ENCODE assay signal across 7 mouse cellular contexts in genomic region chr11:101252941-101253340, GRCm38 (mm10). TPM values are rescaled to one million over a fixed set of nuclear protein-coding genes. Genes with fewer than 3 reads are reported as not detected.
DNase-seq lines count a peak whose midpoint lies in the region; ATAC-seq and TF ChIP-seq lines count a peak whose summit lies in the region.

No protein-coding gene starts in this region.

- peak overlapping the region; percentile 64 for H3K27ac ChIP-seq in testis, adult 2 months (ENCODE audit: control insufficient read depth, insufficient read depth, low read depth, low read length)
- peak overlapping the region; percentile 89 for H3K27ac ChIP-seq in intestine, embryonic 16.5 days (ENCODE audit: low read length)
- peak overlapping the region; percentile 33 for H3K27ac ChIP-seq in small intestine, adult 2 months (ENCODE audit: insufficient read depth, low read depth, low read length)

- 0 out of 2 replicates have a peak, but pooled peaks have one; percentile 23 for ATAC-seq in erythroid progenitor cell, adult 5-6 weeks (replicated peaks; ENCODE audit: low FRiP score, poor library complexity, severe bottlenecking)
- no peak for ATAC-seq in intestine, embryonic 16.5 days

- no peaks in the 10 kb centered on the region for H3K27me3 ChIP-seq in testis, adult 2 months (ENCODE audit: control insufficient read depth, insufficient read depth, low read length)
- no peaks in the 10 kb centered on the region for H3K27me3 ChIP-seq in intestine, embryonic 16.5 days (replicated peaks; ENCODE audit: control insufficient read depth, insufficient read depth, low read length)
- no peaks in the 10 kb centered on the region for H3K27me3 ChIP-seq in small intestine, adult 2 months (ENCODE audit: control insufficient read depth, insufficient read depth, low read length)

- H3K9me3 ChIP-seq in intestine, embryonic 16.5 days (ENCODE audit: control insufficient read depth, low read length): no peaks in the 10 kb centered on the region

- peak overlapping the region; percentile 90 for H3K9ac ChIP-seq in intestine, embryonic 16.5 days (ENCODE audit: low read depth, low read length)

- intact Hi-C loops in left cerebral cortex, postnatal 4 days (cut with DNase I): no loop called here

- 5% methylated on average over 7 of the region's 7 CpGs for WGBS in intestine, embryonic 16.5 days
- 1% methylated on average over 7 of the region's 7 CpGs for WGBS in small intestine, adult 2 months

- H3K36me3 ChIP-seq in testis, adult 2 months (ENCODE audit: control insufficient read depth, insufficient read depth, low read length): no peaks in the 10 kb centered on the region
- H3K36me3 ChIP-seq in intestine, embryonic 16.5 days (ENCODE audit: control insufficient read depth, insufficient read depth, low read length): no peaks in the 10 kb centered on the region
- peaks cover 4% of the 10 kb centered on the region; the same call in 1 of the 2 replicates for H3K36me3 ChIP-seq in small intestine, adult 2 months (ENCODE audit: control insufficient read depth, insufficient read depth, low read length)

- H3K4me2 ChIP-seq in intestine, embryonic 16.5 days (ENCODE audit: low read depth, low read length): peak overlapping the region; percentile 90

- H3K4me3 ChIP-seq in testis, adult 2 months (ENCODE audit: control insufficient read depth, low read depth, low read length): peak overlapping the region; percentile 99
- peak overlapping the region; percentile 86 for H3K4me3 ChIP-seq in intestine, embryonic 16.5 days (ENCODE audit: low read length)
- peak overlapping the region; percentile 98 for H3K4me3 ChIP-seq in small intestine, adult 2 months (ENCODE audit: low read depth, low read length)

- no peak for TF ChIP-seq POLR2A in testis, adult 2 months (IDR thresholded peaks at IDR 0.05; ENCODE audit: control insufficient read depth, low read depth, low read length)
- TF ChIP-seq POLR2A in small intestine, adult 2 months (IDR thresholded peaks at IDR 0.05; ENCODE audit: low read depth, low read length): no peak

- no peak for TF ChIP-seq CTCF in testis, adult 2 months (IDR thresholded peaks at IDR 0.05; ENCODE audit: control insufficient read depth, insufficient read depth, insufficient replicate concordance, low read depth, low read length)
- no peak for TF ChIP-seq CTCF in small intestine, adult 2 months (IDR thresholded peaks at IDR 0.05; ENCODE audit: extremely low read depth, insufficient read length, insufficient replicate concordance, low read depth, low read length)

- peaks cover 5% of the 10 kb centered on the region for H3K4me1 ChIP-seq in testis, adult 2 months (ENCODE audit: control insufficient read depth, insufficient read depth, low read length)
- H3K4me1 ChIP-seq in intestine, embryonic 16.5 days (ENCODE audit: control insufficient read depth, insufficient read depth, low read length): peaks cover 15% of the 10 kb centered on the region
- peaks cover 4% of the 10 kb centered on the region; the same call in 1 of the 2 replicates for H3K4me1 ChIP-seq in small intestine, adult 2 months (ENCODE audit: control insufficient read depth, insufficient read depth, insufficient read length, low read length)

- no peak for DNase-seq in testis, postnatal 10 days (ENCODE audit: low spot score)
- DNase-seq in right cerebral cortex, adult 18-20 months: no peak
- DNase-seq in left cerebral cortex, postnatal 4 days: no peak

RNA-seq across cellular contexts. Expression of gene Vps25, which starts 0.6 kb away (rescaled TPM):
- 26.1 and 26.2 TPM in 2 replicates for polyA plus RNA-seq in testis, adult 2 months (2012; rRNA removed)
- total RNA-seq in erythroid progenitor cell, adult 5-6 weeks (2015; ENCODE audit: low replicate concordance): 133 and 142 TPM in 2 replicates
- 27.3 and 31.7 TPM in 2 replicates for total RNA-seq in erythroid progenitor cell, adult 5-6 weeks (2017; ENCODE audit: low replicate concordance)
- 152 and 155 TPM in 2 replicates for polyA plus RNA-seq in intestine, embryonic 16.5 days (2015; fragmentation: Nextera tagmentation; extraction: Ambion mirVana)
- 28.9 and 64.8 TPM in 2 replicates for polyA plus RNA-seq in small intestine, adult 2 months (2012; rRNA removed)
- total RNA-seq in left cerebral cortex, postnatal 4 days (2021): 10 to 100 TPM; 76.2 to 77.1 TPM

RNA-seq across cellular contexts. Expression of gene Ramp2, which starts 7.1 kb away (rescaled TPM):
- 5.6 and 5.8 TPM in 2 replicates for polyA plus RNA-seq in testis, adult 2 months (2012; rRNA removed)
- not detected in 2 replicates for total RNA-seq in erythroid progenitor cell, adult 5-6 weeks (2015; ENCODE audit: low replicate concordance)
- total RNA-seq in erythroid progenitor cell, adult 5-6 weeks (2017; ENCODE audit: low replicate concordance): not detected in 2 replicates
- polyA plus RNA-seq in intestine, embryonic 16.5 days (2015; fragmentation: Nextera tagmentation; extraction: Ambion mirVana): 87.8 and 95.1 TPM in 2 replicates
- polyA plus RNA-seq in small intestine, adult 2 months (2012; rRNA removed): 15.1 and 25.8 TPM in 2 replicates
- 10 to 100 TPM; 56.2 to 64.0 TPM for total RNA-seq in left cerebral cortex, postnatal 4 days (2021)

RNA-seq across cellular contexts. Expression of gene Wnk4, which starts 7.4 kb away (rescaled TPM):
- 10.8 and 12.3 TPM in 2 replicates for polyA plus RNA-seq in testis, adult 2 months (2012; rRNA removed)
- total RNA-seq in erythroid progenitor cell, adult 5-6 weeks (2015; ENCODE audit: low replicate concordance): 0.72 and 5.9 TPM in 2 replicates
- total RNA-seq in erythroid progenitor cell, adult 5-6 weeks (2017; ENCODE audit: low replicate concordance): 2.8 and 3.1 TPM in 2 replicates
- polyA plus RNA-seq in intestine, embryonic 16.5 days (2015; fragmentation: Nextera tagmentation; extraction: Ambion mirVana): 10.2 and 10.8 TPM in 2 replicates
- polyA plus RNA-seq in small intestine, adult 2 months (2012; rRNA removed): 3.0 and 7.9 TPM in 2 replicates
- total RNA-seq in left cerebral cortex, postnatal 4 days (2021): 1 to 10 TPM; 5.4 to 6.2 TPM

RNA-seq across cellular contexts. Expression of gene Cntd1, which starts 25.9 kb away (rescaled TPM):
- 37.1 and 54.6 TPM in 2 replicates for polyA plus RNA-seq in testis, adult 2 months (2012; rRNA removed)
- total RNA-seq in erythroid progenitor cell, adult 5-6 weeks (2015; ENCODE audit: low replicate concordance): 5.8 and 10.1 TPM in 2 replicates
- 11.1 and 11.6 TPM in 2 replicates for total RNA-seq in erythroid progenitor cell, adult 5-6 weeks (2017; ENCODE audit: low replicate concordance)
- 0.84 and 1.0 TPM in 2 replicates for polyA plus RNA-seq in intestine, embryonic 16.5 days (2015; fragmentation: Nextera tagmentation; extraction: Ambion mirVana)
- 0.09 and 0.20 TPM in 2 replicates for polyA plus RNA-seq in small intestine, adult 2 months (2012; rRNA removed)
- under 1 TPM; 0.30 to 0.68 TPM for total RNA-seq in left cerebral cortex, postnatal 4 days (2021)

RNA-seq across cellular contexts. Expression of gene Coa3, which starts 26.0 kb away (rescaled TPM):
- polyA plus RNA-seq in testis, adult 2 months (2012; rRNA removed): 46.6 and 62.4 TPM in 2 replicates
- 19.8 and 33.1 TPM in 2 replicates for total RNA-seq in erythroid progenitor cell, adult 5-6 weeks (2015; ENCODE audit: low replicate concordance)
- total RNA-seq in erythroid progenitor cell, adult 5-6 weeks (2017; ENCODE audit: low replicate concordance): 5.3 and 16.2 TPM in 2 replicates
- polyA plus RNA-seq in intestine, embryonic 16.5 days (2015; fragmentation: Nextera tagmentation; extraction: Ambion mirVana): 258 and 278 TPM in 2 replicates
- 174 and 479 TPM in 2 replicates for polyA plus RNA-seq in small intestine, adult 2 months (2012; rRNA removed)
- 10 to 100 TPM; 80.2 to 87.2 TPM for total RNA-seq in left cerebral cortex, postnatal 4 days (2021)

Comparison
In these comparisons a context has a peak if more than half of its experiments do, and no peak if none do; other contexts are left out.
1. H3K27ac ChIP-seq: peak in every context shown above with its lines; median percentile 89 in intestine, embryonic 16.5 days; 64 in testis, adult 2 months; 33 in small intestine, adult 2 months.